Mouse (Mus musculus) myocyte (in vitro differentiated cells): Measurements from ENCODE around the gene Adamts10.

Source experiments
- E2F4 ChIP-seq: IDR thresholded peaks from one replicate; pipeline ENCODE4 v1.6.1; 2011; ENCODE audit warnings: mild to moderate bottlenecking, control low read depth, moderate library complexity; ENCODE audit not compliant: insufficient read depth
- MAX ChIP-seq: IDR thresholded peaks from one replicate; pipeline ENCODE4 v1.6.1; 2011; ENCODE audit warnings: low read depth, mild to moderate bottlenecking, control low read depth
- MYOD1 ChIP-seq, 3 experiments: IDR thresholded peaks; one replicate each; pipeline ENCODE4 v1.6.1; 2011; ENCODE audit warnings: control low read depth in 2 of 3, low read depth in 2 of 3, mild to moderate bottlenecking in 2 of 3, moderate library complexity in 1 of 3; ENCODE audit not compliant: insufficient read length in 2 of 3, control insufficient read depth in 1 of 3
- MYOG ChIP-seq, 3 experiments: IDR thresholded peaks; one replicate each; pipeline ENCODE4 v1.6.1; 2011; ENCODE audit warnings: control low read depth in 2 of 3, low read depth in 2 of 3, mild to moderate bottlenecking in 2 of 3; ENCODE audit not compliant: insufficient read length in 2 of 3, control insufficient read depth in 1 of 3, insufficient read depth in 1 of 3
- POLR2A ChIP-seq: IDR thresholded peaks from one replicate; pipeline ENCODE4 v1.6.1; 2011; ENCODE audit warnings: low read depth, mild to moderate bottlenecking, control low read depth, moderate library complexity; ENCODE audit not compliant: insufficient read length
- TCF12 ChIP-seq: IDR thresholded peaks from one replicate; pipeline ENCODE4 v1.6.1; 2011; ENCODE audit warnings: mild to moderate bottlenecking, control low read depth; ENCODE audit not compliant: poor library complexity, insufficient read depth, severe bottlenecking

GRCm38 (mm10) chr17:33586011-33586410 is 62.0 kb downstream of the Adamts10 start:
- TF ChIP-seq POLR2A (no peak), E2F4 (no peak), MYOD1 (IDR thresholded peaks at IDR 0.05; ENCODE audit: control insufficient read depth in 1 of 3, insufficient read length in 2 of 3, low read depth in 2 of 3) (no peak), MYOG (IDR thresholded peaks at IDR 0.05; ENCODE audit: control insufficient read depth in 1 of 3, insufficient read depth in 1 of 3, insufficient read length in 2 of 3, low read depth in 2 of 3) (no peak), TCF12 (no peak), MAX (no peak)
